Mouse (Mus musculus): ENCODE results near the gene Slamf7. TPM values are rescaled to one million over a fixed set of nuclear protein-coding genes. Genes with fewer than 3 reads are reported as not detected.

The Slamf7 gene
- 5.7 and 6.1 TPM in 2 replicates for polyA plus RNA-seq (2015; fragmentation: Nextera tagmentation; extraction: Ambion mirVana)

DNA sequence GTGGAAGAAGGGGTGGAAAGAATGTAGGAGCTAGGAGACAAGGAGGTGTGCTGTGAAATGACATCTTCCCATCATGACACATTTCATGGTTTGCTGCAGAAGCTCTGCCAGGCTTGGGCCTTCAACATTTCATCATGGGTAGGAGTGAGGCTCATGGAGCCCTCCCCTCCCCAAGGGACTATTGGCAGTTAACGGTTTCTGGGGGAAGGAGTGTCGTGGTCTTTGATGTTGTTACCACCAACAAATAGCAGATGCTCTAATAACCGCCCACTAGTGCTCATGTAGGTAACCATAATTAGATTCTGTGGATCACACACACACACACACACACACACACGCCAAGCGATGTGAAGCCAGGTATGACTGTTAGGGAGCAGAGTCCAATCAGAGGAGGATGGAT is at the start of gene Slamf7:
TSS of gene Slamf7 (minus strand) at position 302 of the 400 bp plus-strand sequence.
- H3K4me1 ChIP-seq (ENCODE audit: insufficient read depth) = no peaks in the 10 kb centered on the region
- no peak within 1 kb of the TSS for H3K4me2 ChIP-seq (ENCODE audit: low read depth, low read length)
- H3K4me3 ChIP-seq (ENCODE audit: low read depth, low read length) = no peak within 1 kb of the TSS
- peak; percentile 66 for ATAC-seq
- no peaks in the 10 kb centered on the region for H3K9me3 ChIP-seq (ENCODE audit: low read length)
- no peak within 1 kb of the TSS for H3K27ac ChIP-seq (ENCODE audit: low read depth)
- 67% methylated on average over 5 of the region's 5 CpGs for WGBS (ENCODE audit: insufficient replicate concordance)
- H3K27me3 ChIP-seq (ENCODE audit: insufficient read depth, low read length) = no peaks in the 10 kb centered on the region
- peak; percentile 22 for DNase-seq
- no peaks in the 10 kb centered on the region for H3K36me3 ChIP-seq (replicated peaks; ENCODE audit: insufficient read depth, low read length)
- TF ChIP-seq EP300 (IDR thresholded peaks at IDR 0.05; ENCODE audit: low read depth) (peak; percentile 70), CTCF (IDR thresholded peaks at IDR 0.05; ENCODE audit: low read depth) (no peak)
- H3K9ac ChIP-seq (replicated peaks) = no peak within 1 kb of the TSS

DNA sequence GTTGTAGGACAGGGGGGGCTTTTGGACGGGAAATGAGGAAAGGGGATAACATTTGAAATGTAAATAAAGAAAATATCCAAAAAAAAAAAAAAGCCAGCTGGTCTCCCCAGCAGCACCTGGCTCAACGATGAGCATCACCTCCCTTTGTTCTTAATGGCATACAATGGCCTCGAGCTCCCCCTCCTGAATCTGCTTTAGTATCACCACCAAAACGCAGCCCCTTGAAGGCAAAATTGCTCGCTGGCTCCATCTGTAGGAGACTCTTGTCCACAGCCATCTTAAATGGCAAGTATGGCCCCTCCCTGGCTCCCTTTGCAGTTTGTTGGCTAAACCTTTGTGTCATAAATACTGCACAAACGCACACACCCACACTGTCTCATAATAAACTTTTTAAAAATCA is 46.1 kb upstream of the Slamf7 start:
- peak; percentile 78 for TF ChIP-seq CTCF (IDR thresholded peaks at IDR 0.05; ENCODE audit: low read depth)
- TF ChIP-seq EP300 (IDR thresholded peaks at IDR 0.05; ENCODE audit: low read depth) = no peak
- no peak overlapping the region for H3K4me3 ChIP-seq (ENCODE audit: low read depth, low read length)
- no peaks in the 10 kb centered on the region for H3K27me3 ChIP-seq (ENCODE audit: insufficient read depth, low read length)
- no peaks in the 10 kb centered on the region for H3K9me3 ChIP-seq (ENCODE audit: low read length)
- ATAC-seq = peak; percentile 41; the same call in 1 of the 2 replicates
- H3K4me2 ChIP-seq (ENCODE audit: low read depth, low read length) = no peak overlapping the region
- no peaks in the 10 kb centered on the region for H3K36me3 ChIP-seq (replicated peaks; ENCODE audit: insufficient read depth, low read length)
- H3K27ac ChIP-seq (ENCODE audit: low read depth) = no peak overlapping the region
- WGBS (ENCODE audit: insufficient replicate concordance) = 17% methylated on average over 6 of the region's 6 CpGs
- no peak overlapping the region for H3K9ac ChIP-seq (replicated peaks)
- no peaks in the 10 kb centered on the region for H3K4me1 ChIP-seq (ENCODE audit: insufficient read depth)
- peak; percentile 62 for DNase-seq

DNA sequence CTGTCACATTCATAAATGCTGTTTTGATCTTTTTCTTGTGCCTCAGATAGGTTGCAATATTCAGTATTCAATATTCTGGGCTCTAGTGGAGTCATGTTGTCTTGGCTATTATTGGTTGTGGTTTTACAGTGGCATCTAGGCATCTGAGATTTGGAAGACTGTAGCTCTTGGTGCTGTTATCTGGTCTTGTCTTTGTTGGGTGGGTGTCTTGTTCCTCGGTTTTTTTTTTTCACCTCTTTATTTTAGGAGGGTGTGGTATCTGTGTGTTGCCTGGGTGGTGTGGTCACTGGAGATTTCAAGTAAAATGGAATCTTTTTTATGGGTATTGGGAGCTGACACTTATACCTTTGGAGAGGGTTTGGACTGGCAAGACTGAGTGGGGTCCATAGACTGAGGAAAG is 41.1 kb upstream of the Slamf7 start:
- no peaks in the 10 kb centered on the region for H3K36me3 ChIP-seq (replicated peaks; ENCODE audit: insufficient read depth, low read length)
- TF ChIP-seq CTCF (IDR thresholded peaks at IDR 0.05; ENCODE audit: low read depth) (no peak), EP300 (IDR thresholded peaks at IDR 0.05; ENCODE audit: low read depth) (no peak)
- no peaks in the 10 kb centered on the region for H3K4me1 ChIP-seq (ENCODE audit: insufficient read depth)
- H3K9me3 ChIP-seq (ENCODE audit: low read length) = no peaks in the 10 kb centered on the region
- WGBS (ENCODE audit: insufficient replicate concordance) = 60% methylated on average over 1 of the region's 1 CpGs
- no peak overlapping the region for H3K4me2 ChIP-seq (ENCODE audit: low read depth, low read length)
- H3K27ac ChIP-seq (ENCODE audit: low read depth) = no peak overlapping the region
- H3K9ac ChIP-seq (replicated peaks) = no peak overlapping the region
- H3K4me3 ChIP-seq (ENCODE audit: low read depth, low read length) = no peak overlapping the region
- ATAC-seq = no peak
- no peaks in the 10 kb centered on the region for H3K27me3 ChIP-seq (ENCODE audit: insufficient read depth, low read length)
- DNase-seq = no peak

- H3K4me1 ChIP-seq (ENCODE audit: insufficient read depth) = no peaks in the 10 kb centered on the region
- ATAC-seq (no peak), DNase-seq (no peak)
- H3K9me3 ChIP-seq (ENCODE audit: low read length) = no peaks in the 10 kb centered on the region
- H3K4me3 ChIP-seq (ENCODE audit: low read depth, low read length) = no peak overlapping the region
- no peaks in the 10 kb centered on the region for H3K27me3 ChIP-seq (ENCODE audit: insufficient read depth, low read length)
- no peak overlapping the region for H3K9ac ChIP-seq (replicated peaks)
- H3K36me3 ChIP-seq (replicated peaks; ENCODE audit: insufficient read depth, low read length) = no peaks in the 10 kb centered on the region
- TF ChIP-seq EP300 (IDR thresholded peaks at IDR 0.05; ENCODE audit: low read depth) (no peak), CTCF (IDR thresholded peaks at IDR 0.05; ENCODE audit: low read depth) (no peak)
- H3K27ac ChIP-seq (ENCODE audit: low read depth) = no peak overlapping the region
- WGBS (ENCODE audit: insufficient replicate concordance) = 46% methylated on average over 4 of the region's 4 CpGs
- no peak overlapping the region for H3K4me2 ChIP-seq (ENCODE audit: low read depth, low read length)
Observed at GRCm38 (mm10) chr1:171687320-171687719, 34.5 kb upstream of the Slamf7 start.

- ATAC-seq (no peak), DNase-seq (no peak)
- WGBS (ENCODE audit: insufficient replicate concordance) = 74% methylated on average over 9 of the region's 9 CpGs
- no peaks in the 10 kb centered on the region for H3K36me3 ChIP-seq (replicated peaks; ENCODE audit: insufficient read depth, low read length)
- no peak overlapping the region for H3K4me3 ChIP-seq (ENCODE audit: low read depth, low read length)
- H3K27me3 ChIP-seq (ENCODE audit: insufficient read depth, low read length) = no peaks in the 10 kb centered on the region
- TF ChIP-seq EP300 (IDR thresholded peaks at IDR 0.05; ENCODE audit: low read depth) = no peak
- TF ChIP-seq CTCF (IDR thresholded peaks at IDR 0.05; ENCODE audit: low read depth) = no peak
- H3K9me3 ChIP-seq (ENCODE audit: low read length) = no peaks in the 10 kb centered on the region
- H3K4me1 ChIP-seq (ENCODE audit: insufficient read depth) = peaks cover 6% of the 10 kb centered on the region
- H3K27ac ChIP-seq (ENCODE audit: low read depth) = no peak overlapping the region
- no peak overlapping the region for H3K9ac ChIP-seq (replicated peaks)
- H3K4me2 ChIP-seq (ENCODE audit: low read depth, low read length) = no peak overlapping the region
Observed at GRCm38 (mm10) chr1:171684923-171685322, 32.1 kb upstream of the Slamf7 start.

- Histone ChIP-seq H3K9me3 (ENCODE audit: low read length) (no peaks in the 10 kb centered on the region), H3K27ac (ENCODE audit: low read depth) (peak within 1 kb of the TSS; percentile 64), H3K27me3 (ENCODE audit: insufficient read depth, low read length) (no peaks in the 10 kb centered on the region), H3K36me3 (replicated peaks; ENCODE audit: insufficient read depth, low read length) (no peaks in the 10 kb centered on the region), H3K9ac (replicated peaks) (no peak within 1 kb of the TSS; the same call in 1 of the 2 replicates), H3K4me3 (ENCODE audit: low read depth, low read length) (peak within 1 kb of the TSS; percentile 42), H3K4me2 (ENCODE audit: low read depth, low read length) (peak within 1 kb of the TSS; percentile 67), H3K4me1 (ENCODE audit: insufficient read depth) (peaks cover 6% of the 10 kb centered on the region)
- WGBS (ENCODE audit: insufficient replicate concordance) = 41% methylated on average over 14 of the region's 14 CpGs
- DNase-seq (no peak), ATAC-seq (no peak)
- no peak for TF ChIP-seq CTCF (IDR thresholded peaks at IDR 0.05; ENCODE audit: low read depth)
- no peak for TF ChIP-seq EP300 (IDR thresholded peaks at IDR 0.05; ENCODE audit: low read depth)
Observed at GRCm38 (mm10) chr1:171681531-171682299, 28.9 kb upstream of the Slamf7 start, which contains the start of gene Cd48. Cd48 (plus strand) TSS chr1:171682009.

Measured in liver, postnatal 0 days (tissue).